23 mouse cellular contexts compared by ENCODE assay signal in genomic region chr6:50680224-50681215, GRCm38 (mm10). TPM values are rescaled to one million over a fixed set of nuclear protein-coding genes. Genes with fewer than 3 reads are reported as not detected.
DNase-seq lines count a peak whose midpoint lies in the region; ATAC-seq and TF ChIP-seq lines count a peak whose summit lies in the region.
"Had no signal": no experiment of that assay in that cellular context is flagged by ENCODE, and none has a peak within 500 bp of the region (broad histone marks: within the 10 kb centered on the region; RNA-seq: fewer than 3 reads in every experiment).

No protein-coding gene starts in this region.

- H3K9ac ChIP-seq in kidney, embryonic 14.5 days (ENCODE audit: low read depth, low read length) = no peak overlapping the region
- no peak overlapping the region for H3K9ac ChIP-seq in neural tube, embryonic 15.5 days (replicated peaks)
- H3K9ac ChIP-seq: forebrain, postnatal 0 days; intestine, embryonic 15.5 days; liver, embryonic 14.5 days; stomach, embryonic 15.5 days had no signal

- no peak overlapping the region for H3K4me3 ChIP-seq in kidney, embryonic 14.5 days (ENCODE audit: low read length)
- no peak overlapping the region for H3K4me3 ChIP-seq in neural tube, embryonic 15.5 days (replicated peaks)
- H3K4me3 ChIP-seq in myocyte = no peak overlapping the region
- H3K4me3 ChIP-seq: intestine, embryonic 15.5 days; stomach, embryonic 15.5 days had no signal

- no peak for TF ChIP-seq POLR2A in myocyte (IDR thresholded peaks at IDR 0.05; ENCODE audit: insufficient read length, low read depth)

- H3K27me3 ChIP-seq in kidney, embryonic 14.5 days (ENCODE audit: control insufficient read depth, insufficient read depth, low read length) = no peaks in the 10 kb centered on the region
- H3K27me3 ChIP-seq in neural tube, embryonic 15.5 days (replicated peaks) = peaks cover 8% of the 10 kb centered on the region; the same call in 1 of the 2 replicates
- H3K27me3 ChIP-seq in myocyte (ENCODE audit: control insufficient read depth, insufficient read depth, insufficient read length) = peaks cover 9% of the 10 kb centered on the region
- H3K27me3 ChIP-seq: intestine, embryonic 15.5 days had no signal

- no peaks in the 10 kb centered on the region for H3K79me2 ChIP-seq in myocyte (ENCODE audit: control insufficient read depth, insufficient read depth)

- peak; percentile 10 for DNase-seq in adrenal gland, postnatal 10 days
- DNase-seq in adrenal gland, postnatal 14 days = no peak
- no peak for DNase-seq in kidney, postnatal 4 days
- no peak for DNase-seq in neural tube, embryonic 10.5 days (ENCODE audit: extremely low spot score, low spot score)
- DNase-seq in Muller cell, postnatal 12 days (ENCODE audit: inconsistent ontology term) = no peak
- DNase-seq: cerebellum, adult 2 months; forebrain, postnatal 0 days; gastrocnemius, postnatal 14 days; spleen, adult 18-20 months; thymus, postnatal 4 days had no signal

- no peak overlapping the region for H3ac ChIP-seq in myocyte (ENCODE audit: control insufficient read depth, insufficient read length)

- H3K36me3 ChIP-seq in kidney, embryonic 14.5 days (ENCODE audit: control insufficient read depth, insufficient read depth, low read length) = no peaks in the 10 kb centered on the region
- H3K36me3 ChIP-seq in neural tube, embryonic 15.5 days = no peaks in the 10 kb centered on the region
- no peaks in the 10 kb centered on the region for H3K36me3 ChIP-seq in myocyte (ENCODE audit: control insufficient read depth, insufficient read depth)
- H3K36me3 ChIP-seq: intestine, embryonic 15.5 days; stomach, embryonic 15.5 days had no signal

- peaks cover 6% of the 10 kb centered on the region; the same call in 1 of the 2 replicates for H3K4me1 ChIP-seq in kidney, embryonic 14.5 days (ENCODE audit: control insufficient read depth, insufficient read depth, low read length)
- peaks cover 18% of the 10 kb centered on the region for H3K4me1 ChIP-seq in neural tube, embryonic 15.5 days

- no peak for ATAC-seq in kidney, embryonic 14.5 days (ENCODE audit: low FRiP score, low TSS enrichment)
- no peak for ATAC-seq in neural tube, embryonic 15.5 days (ENCODE audit: low FRiP score)
- ATAC-seq: forebrain, postnatal 0 days; intestine, embryonic 15.5 days had no signal

- H3K9me3 ChIP-seq in kidney, embryonic 14.5 days (ENCODE audit: control insufficient read depth, low read length) = no peaks in the 10 kb centered on the region
- no peaks in the 10 kb centered on the region for H3K9me3 ChIP-seq in neural tube, embryonic 15.5 days (replicated peaks)
- H3K9me3 ChIP-seq: intestine, embryonic 15.5 days; stomach, embryonic 15.5 days had no signal

- WGBS in kidney, embryonic 14.5 days = 47% methylated on average over 20 of the region's 20 CpGs
- 53% methylated on average over 20 of the region's 20 CpGs for WGBS in neural tube, embryonic 15.5 days

- 0 out of 2 replicates have a peak overlapping the region, but pooled peaks have one; percentile 30 for H3K27ac ChIP-seq in kidney, embryonic 14.5 days (ENCODE audit: low read depth, low read length)
- peak overlapping the region; percentile 10; the same call in 1 of the 2 replicates for H3K27ac ChIP-seq in neural tube, embryonic 15.5 days (replicated peaks)
- H3K27ac ChIP-seq: intestine, embryonic 15.5 days; liver, embryonic 14.5 days; stomach, embryonic 15.5 days had no signal

- H3K4me2 ChIP-seq in kidney, embryonic 14.5 days (replicated peaks; ENCODE audit: low read depth, low read length) = no peak overlapping the region
- no peak overlapping the region for H3K4me2 ChIP-seq in neural tube, embryonic 15.5 days
- peak overlapping the region; percentile 30 for H3K4me2 ChIP-seq in myocyte (ENCODE audit: low read depth)
- H3K4me2 ChIP-seq: intestine, embryonic 15.5 days; stomach, embryonic 15.5 days had no signal

TF ChIP-seq in myocyte, 11 proteins besides CTCF, POLR2A, EP300 and RAD21:
- no peak for TF ChIP-seq SRF (IDR thresholded peaks at IDR 0.05; ENCODE audit: control insufficient read depth, insufficient read length, low read depth)
- no peak for TF ChIP-seq MYOG (IDR thresholded peaks at IDR 0.05; ENCODE audit: control insufficient read depth in 1 of 3, insufficient read depth in 1 of 3, insufficient read length in 2 of 3, low read depth in 2 of 3)
- TF ChIP-seq CEBPB (IDR thresholded peaks at IDR 0.05; ENCODE audit: insufficient read depth, poor library complexity, severe bottlenecking) = no peak
- no peak for TF ChIP-seq TCF12 (IDR thresholded peaks at IDR 0.05; ENCODE audit: insufficient read depth, poor library complexity, severe bottlenecking)
- TF ChIP-seq E2F4 (IDR thresholded peaks at IDR 0.05; ENCODE audit: insufficient read depth) = no peak
- no peak for TF ChIP-seq TCF3 (IDR thresholded peaks at IDR 0.05; ENCODE audit: insufficient read length, low read depth)
- TF ChIP-seq REST (IDR thresholded peaks at IDR 0.05; ENCODE audit: insufficient read depth, insufficient read length) = no peak
- no peak for TF ChIP-seq MYOD1 (IDR thresholded peaks at IDR 0.05; ENCODE audit: control insufficient read depth in 1 of 3, insufficient read length in 2 of 3, low read depth in 2 of 3)
- no peak for TF ChIP-seq POLR2AphosphoS2 (IDR thresholded peaks at IDR 0.05; ENCODE audit: insufficient read length, low read depth)
- TF ChIP-seq USF1 (IDR thresholded peaks at IDR 0.05; ENCODE audit: low read depth) = no peak
- no peak for TF ChIP-seq MAX (IDR thresholded peaks at IDR 0.05; ENCODE audit: low read depth)

RNA-seq across cellular contexts. Expression of gene Npvf, which starts 26.3 kb away (rescaled TPM):
- not detected for total RNA-seq in adrenal gland, postnatal 10 days (2021)
- not detected in 2 replicates for total RNA-seq in adrenal gland, postnatal 14 days (2021)
- 0.37 TPM in 1 of 2 replicates, not detected in the other for polyA plus RNA-seq in kidney, embryonic 14.5 days (2014; fragmentation: Nextera tagmentation; extraction: Ambion mirVana)
- polyA plus RNA-seq in neural tube, embryonic 15.5 days (2015; fragmentation: Nextera tagmentation; extraction: Ambion mirVana) = 0.26 TPM in 1 of 2 replicates, not detected in the other
- not detected for polyA plus RNA-seq in myocyte (2012; fragmentation: generic; extraction: Trizol)
- total RNA-seq: gastrocnemius, postnatal 14 days; left cerebral cortex, adult 18-20 months; megakaryocyte, adult 5-6 weeks; monocyte, adult 5-6 weeks; neutrophil, adult 5-6 weeks had no signal
- polyA plus RNA-seq: cortical plate, adult 2 months; hindbrain, embryonic 11.5 days; intestine, embryonic 15.5 days; limb, embryonic 11.5 days; liver, embryonic 14.5 days; stomach, embryonic 15.5 days had no signal
